Mouse (Mus musculus) MN1 (cell line): Measurements from ENCODE around the gene Snrnp48.

Source experiments
- DNase-seq: peaks from one replicate; pipeline ENCODE4 v3.0.0-alpha.2; 2016; ENCODE audit warnings: low spot score

Snrnp48 gene

GRCm38 (mm10) chr13:38269055-38269692 is 64.4 kb downstream of the Snrnp48 start:
- no peak for DNase-seq

- no peak for DNase-seq
These were observed 67.9 kb downstream of the Snrnp48 start for GRCm38 (mm10) chr13:38272624-38273023.
